Mouse (Mus musculus): ENCODE results near the gene Ist1. TPM values are rescaled to one million over a fixed set of nuclear protein-coding genes. Genes with fewer than 3 reads are reported as not detected.
A peak's percentile ranks its signal among the peaks of the same experiment; 100 is the strongest.

The Ist1 gene
- total RNA-seq, 2 experiments from 2014 or later, result 87.0 to 94.9 TPM

DNA sequence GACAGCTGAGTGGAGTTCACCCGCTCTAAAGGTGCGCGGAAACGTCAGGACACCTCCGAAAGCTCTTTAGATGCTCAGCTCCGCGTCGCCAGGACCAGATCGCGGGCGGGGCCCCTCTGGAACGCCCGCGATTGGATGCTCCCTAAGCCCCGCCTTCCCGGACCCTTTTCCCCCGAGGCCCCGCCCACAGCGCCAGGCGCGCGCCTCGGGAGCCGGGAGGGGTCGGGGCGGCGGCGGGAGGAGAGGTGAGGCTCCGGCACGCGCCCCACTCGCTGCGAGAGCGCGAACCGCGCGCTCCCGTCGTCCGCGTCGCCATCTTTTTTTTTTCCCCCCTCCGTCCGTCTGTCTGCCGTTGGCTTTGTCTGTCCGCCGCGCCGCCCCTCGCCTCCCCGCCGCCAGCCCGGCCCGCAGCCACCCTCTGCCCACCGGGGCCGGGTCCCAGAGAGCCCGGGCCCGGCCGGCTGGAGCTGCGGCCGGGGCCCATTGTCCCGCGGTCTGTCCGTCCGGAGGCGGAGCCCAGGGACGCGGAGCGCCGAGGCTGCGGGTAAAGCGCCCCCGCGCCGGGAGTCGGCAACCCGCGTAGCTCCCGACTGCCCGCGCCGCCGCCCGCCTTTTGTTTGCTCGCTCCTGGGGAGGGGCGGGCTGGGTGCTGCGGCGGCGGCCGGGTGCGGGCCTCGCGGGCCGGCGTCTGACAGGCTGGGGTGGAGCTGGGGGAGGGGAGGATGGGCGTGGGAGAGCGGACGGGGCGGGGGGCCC, 12.4 kb upstream of the Ist1 start, which contains the start of gene Zfp821:
TSS of gene Zfp821 (plus strand) at position 227 of the 756 bp plus-strand sequence.
- 0 out of 2 replicates have a peak, but pooled peaks have one; percentile 2 for TF ChIP-seq CTCF (conservative IDR thresholded peaks at IDR 0.05)
- DNase-seq (ENCODE audit: low spot score in 2 of 2), result peak; percentile 93 to 94
- Histone ChIP-seq H3K27ac (peak within 1 kb of the TSS; percentile 95), H3K4me3 (peak within 1 kb of the TSS; percentile 74)

- no peak for TF ChIP-seq CTCF (conservative IDR thresholded peaks at IDR 0.05)
- no peak for DNase-seq (ENCODE audit: low spot score in 2 of 2)
- Histone ChIP-seq H3K4me3 (peak overlapping the region; percentile 74), H3K27ac (peak overlapping the region; percentile 95)
These were observed 11.7 kb upstream of the Ist1 start for GRCm38 (mm10) chr8:109704565-109705319.

- TF ChIP-seq CTCF (conservative IDR thresholded peaks at IDR 0.05), result no peak
- no peak for DNase-seq (ENCODE audit: low spot score in 2 of 2)
- Histone ChIP-seq H3K27ac (no peak overlapping the region), H3K4me3 (no peak overlapping the region)
These were observed 5.4 kb upstream of the Ist1 start for GRCm38 (mm10) chr8:109698477-109698876.

GRCm38 (mm10) chr8:109697754-109698153, 4.7 kb upstream of the Ist1 start:
- no peak for DNase-seq (ENCODE audit: low spot score in 2 of 2)
- no peak overlapping the region for H3K27ac ChIP-seq
- no peak for TF ChIP-seq CTCF (conservative IDR thresholded peaks at IDR 0.05)
- H3K4me3 ChIP-seq, result no peak overlapping the region

- TF ChIP-seq CTCF (conservative IDR thresholded peaks at IDR 0.05), result no peak
- no peak overlapping the region for H3K4me3 ChIP-seq
- H3K27ac ChIP-seq, result peak overlapping the region; percentile 96; the same call in 1 of the 2 replicates
- no peak for DNase-seq (ENCODE audit: low spot score in 2 of 2)
These were observed 1.1 kb upstream of the Ist1 start for GRCm38 (mm10) chr8:109694154-109694553.

DNA sequence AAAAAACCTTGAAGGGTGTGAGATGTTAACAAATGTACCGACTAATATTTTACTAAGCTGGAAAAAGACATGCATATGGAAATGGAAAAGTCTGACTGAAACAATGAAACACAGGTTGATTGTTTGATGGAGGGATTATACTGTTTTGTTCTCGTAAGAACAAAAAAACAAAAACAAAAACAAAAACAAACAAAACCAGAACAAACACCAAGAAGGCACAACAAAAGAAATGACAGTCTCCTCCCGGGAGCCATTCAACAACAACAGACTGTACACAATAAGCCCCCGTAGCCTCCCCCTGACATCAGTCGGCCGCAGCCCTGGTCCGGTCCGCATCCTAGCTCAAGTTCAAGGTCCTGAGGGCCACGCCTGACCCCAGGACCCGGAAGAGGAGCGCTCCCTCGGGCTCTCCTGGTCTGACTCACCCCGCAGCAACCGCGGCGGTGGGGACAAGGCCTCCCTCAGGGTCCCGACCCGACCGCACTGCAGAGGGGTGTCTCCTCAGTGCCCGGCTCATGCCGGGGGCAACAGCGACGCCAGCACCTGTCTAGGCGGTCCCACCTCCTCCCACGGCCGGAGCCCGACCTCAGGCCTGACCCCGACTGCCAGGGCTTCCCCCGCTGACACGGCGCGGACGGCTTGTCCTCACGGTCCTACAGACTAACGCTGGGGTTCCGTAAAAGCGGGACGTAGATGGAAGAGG, 466 bp downstream of the Ist1 start:
- Histone ChIP-seq H3K4me3 (peak overlapping the region; percentile 100), H3K27ac (peak overlapping the region; percentile 96)
- DNase-seq (ENCODE audit: low spot score in 2 of 2), result peak in 1 of 2 experiments; percentile 35
- no peak for TF ChIP-seq CTCF (conservative IDR thresholded peaks at IDR 0.05)

DNA sequence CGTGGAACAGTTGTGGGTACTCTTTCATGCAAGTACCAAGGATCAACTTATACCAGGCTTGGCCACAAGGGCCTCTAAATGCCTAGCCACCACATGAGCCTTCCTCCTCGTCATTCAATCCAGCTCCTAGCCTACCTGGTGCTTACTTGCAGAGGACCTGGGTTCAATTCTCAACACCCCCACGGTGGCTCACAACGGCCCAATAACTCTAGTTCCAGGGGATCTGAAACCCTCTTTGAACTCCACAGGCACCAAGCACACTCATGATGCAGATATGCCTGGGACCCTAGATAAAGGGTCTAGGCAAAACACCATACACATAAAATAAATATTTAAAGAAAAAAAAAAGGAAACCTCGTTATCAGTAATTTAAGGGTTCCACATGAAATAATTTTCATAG, 1.3 kb downstream of the Ist1 start:
- Histone ChIP-seq H3K4me3 (peak overlapping the region; percentile 100), H3K27ac (peak overlapping the region; percentile 96; the same call in 1 of the 2 replicates)
- peak; percentile 62 for TF ChIP-seq CTCF (conservative IDR thresholded peaks at IDR 0.05)
- no peak for DNase-seq (ENCODE audit: low spot score in 2 of 2)

GRCm38 (mm10) chr8:109687248-109687647, 5.8 kb downstream of the Ist1 start:
- no peak overlapping the region for H3K4me3 ChIP-seq
- no peak overlapping the region for H3K27ac ChIP-seq
- DNase-seq (ENCODE audit: low spot score in 2 of 2), result no peak
- no peak for TF ChIP-seq CTCF (conservative IDR thresholded peaks at IDR 0.05)

GRCm38 (mm10) chr8:109682120-109682519, 10.9 kb downstream of the Ist1 start:
- H3K4me3 ChIP-seq, result no peak overlapping the region
- no peak overlapping the region for H3K27ac ChIP-seq
- no peak for DNase-seq (ENCODE audit: low spot score in 2 of 2)
- TF ChIP-seq CTCF (conservative IDR thresholded peaks at IDR 0.05), result no peak

- Histone ChIP-seq H3K4me3 (no peak overlapping the region), H3K27ac (no peak overlapping the region)
- DNase-seq (ENCODE audit: low spot score in 2 of 2), result no peak
- TF ChIP-seq CTCF (conservative IDR thresholded peaks at IDR 0.05), result no peak
These were observed 11.5 kb downstream of the Ist1 start for GRCm38 (mm10) chr8:109681535-109681934.

DNA sequence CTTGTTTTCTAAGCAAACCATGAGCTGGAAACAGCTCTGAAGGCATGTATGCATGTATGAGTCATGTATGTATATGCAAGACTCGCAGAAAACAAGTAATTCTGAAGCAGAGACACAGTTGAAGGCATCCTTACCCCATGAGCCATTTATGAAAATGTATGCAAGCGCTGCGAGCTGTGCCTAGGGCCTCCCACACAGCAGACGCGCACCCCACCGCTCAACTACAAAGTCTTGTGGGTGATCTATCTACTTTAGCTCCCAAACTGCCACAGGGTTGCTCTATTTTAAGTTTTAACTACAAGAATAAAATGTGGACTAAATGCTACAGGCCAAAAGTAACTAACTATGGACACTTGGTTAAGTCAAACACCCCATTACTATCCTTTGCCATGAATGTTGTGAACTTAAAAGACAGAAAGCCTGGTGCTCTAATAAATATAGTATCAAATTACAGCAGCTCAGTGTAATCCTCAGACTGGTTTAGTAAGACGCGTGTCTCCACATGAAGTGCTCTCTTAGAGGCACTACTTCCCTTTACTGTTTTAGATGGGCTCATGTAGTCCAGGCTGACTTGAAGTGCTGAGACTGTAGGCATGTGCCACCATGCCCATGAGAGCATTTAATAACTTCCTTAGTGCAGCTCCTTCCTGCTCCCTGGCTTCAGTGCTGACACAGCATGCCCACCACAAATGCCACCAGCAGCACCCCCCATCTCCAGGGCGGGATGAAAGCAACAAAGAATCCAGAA, 17.0 kb downstream of the Ist1 start:
- Histone ChIP-seq H3K27ac (peak overlapping the region; percentile 71), H3K4me3 (no peak overlapping the region)
- no peak for TF ChIP-seq CTCF (conservative IDR thresholded peaks at IDR 0.05)
- peak; percentile 54 to 69 for DNase-seq (ENCODE audit: low spot score in 2 of 2)

DNA sequence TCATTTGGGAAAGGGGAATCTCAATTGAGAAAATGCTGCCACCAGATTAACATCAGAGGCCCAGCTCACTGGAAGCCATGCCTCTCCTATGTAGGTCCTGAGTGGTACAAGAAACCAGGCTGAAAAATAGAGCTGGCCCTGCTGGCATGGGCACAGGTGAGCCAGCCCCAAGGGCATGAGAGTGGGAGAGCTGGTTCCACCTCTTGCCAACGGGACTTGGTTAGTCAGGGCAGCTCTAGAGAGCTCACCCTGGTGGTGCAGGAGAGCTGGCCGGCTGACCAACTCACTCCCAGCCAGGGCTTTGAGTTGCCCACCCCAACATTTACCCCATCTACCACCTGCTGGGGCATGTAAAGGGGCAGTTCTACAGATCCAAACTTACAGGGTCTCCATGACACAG, 19.5 kb downstream of the Ist1 start:
- no peak for DNase-seq (ENCODE audit: low spot score in 2 of 2)
- no peak for TF ChIP-seq CTCF (conservative IDR thresholded peaks at IDR 0.05)

More for the DNA sequence above, 19.5 kb downstream of the Ist1 start:
- H3K27ac ChIP-seq, result no peak overlapping the region
- no peak overlapping the region for H3K4me3 ChIP-seq
